Mouse (Mus musculus) brain, embryonic 14.5 days (tissue): ENCODE data around the gene Actr1a. TPM values are rescaled to one million over a fixed set of nuclear protein-coding genes. Genes with fewer than 3 reads are reported as not detected.

Experiments used
- DNase-seq: peaks from one replicate; pipeline ENCODE4 v3.0.0-alpha.2; 2011; ENCODE audit warnings: low read depth
- CTCF ChIP-seq: fragments of 200-500 bp; IDR thresholded peaks from 2 replicates; pipeline ENCODE4 v1.5.1; 2012; ENCODE audit warnings: inconsistent platforms, mild to moderate bottlenecking, moderate library complexity, borderline replicate concordance; ENCODE audit not compliant: insufficient read depth, insufficient read length; ENCODE audit errors: extremely low read depth
- POLR2A ChIP-seq: fragments of 200-500 bp; IDR thresholded peaks from 2 replicates; pipeline ENCODE4 v1.6.1; 2012; ENCODE audit warnings: mild to moderate bottlenecking, inconsistent platforms, borderline replicate concordance; ENCODE audit not compliant: poor library complexity, insufficient read depth, insufficient read length, severe bottlenecking; ENCODE audit errors: extremely low read depth
- polyA plus RNA-seq: library from polyadenylated mRNA; depleted of rRNA; stranded (reverse); fragments of >200 nt; gene quantifications from 2 replicates; pipeline ENCODE4 v1.2.3, GENCODE M21; 2012

Actr1a gene
- polyA plus RNA-seq, 1 experiment = 264 TPM

DNA sequence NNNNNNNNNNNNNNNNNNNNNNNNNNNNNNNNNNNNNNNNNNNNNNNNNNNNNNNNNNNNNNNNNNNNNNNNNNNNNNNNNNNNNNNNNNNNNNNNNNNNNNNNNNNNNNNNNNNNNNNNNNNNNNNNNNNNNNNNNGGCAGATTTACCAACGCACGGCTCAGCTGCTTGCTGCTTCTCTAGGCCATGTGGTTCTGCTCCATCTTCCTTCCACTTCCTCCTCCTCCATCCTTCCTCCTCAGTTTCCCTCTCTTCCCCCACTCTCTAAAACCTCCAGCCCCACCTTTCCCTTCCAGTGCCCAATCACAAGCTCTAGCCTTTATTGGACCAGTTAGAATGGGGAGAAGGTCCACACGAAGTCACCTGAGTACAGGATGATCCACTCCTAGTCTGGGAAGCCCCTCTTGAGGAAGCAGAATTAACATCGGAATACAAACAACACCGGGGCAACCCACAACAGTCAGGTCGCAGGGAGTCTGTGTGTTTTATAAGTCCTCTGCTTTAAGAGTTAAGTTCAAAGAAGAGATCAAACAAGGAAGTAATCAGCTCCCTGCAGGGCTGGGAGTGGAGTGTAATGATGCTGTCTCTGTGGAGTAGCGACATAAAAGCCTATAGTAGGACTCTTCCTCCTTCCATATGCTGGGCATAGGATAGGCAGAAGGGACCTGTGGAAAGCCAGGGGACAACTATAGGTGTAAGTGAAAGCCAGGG lies 50.7 kb downstream of the Actr1a start:
- DNase-seq = no peak
- TF ChIP-seq POLR2A (no peak), CTCF (no peak)

DNA sequence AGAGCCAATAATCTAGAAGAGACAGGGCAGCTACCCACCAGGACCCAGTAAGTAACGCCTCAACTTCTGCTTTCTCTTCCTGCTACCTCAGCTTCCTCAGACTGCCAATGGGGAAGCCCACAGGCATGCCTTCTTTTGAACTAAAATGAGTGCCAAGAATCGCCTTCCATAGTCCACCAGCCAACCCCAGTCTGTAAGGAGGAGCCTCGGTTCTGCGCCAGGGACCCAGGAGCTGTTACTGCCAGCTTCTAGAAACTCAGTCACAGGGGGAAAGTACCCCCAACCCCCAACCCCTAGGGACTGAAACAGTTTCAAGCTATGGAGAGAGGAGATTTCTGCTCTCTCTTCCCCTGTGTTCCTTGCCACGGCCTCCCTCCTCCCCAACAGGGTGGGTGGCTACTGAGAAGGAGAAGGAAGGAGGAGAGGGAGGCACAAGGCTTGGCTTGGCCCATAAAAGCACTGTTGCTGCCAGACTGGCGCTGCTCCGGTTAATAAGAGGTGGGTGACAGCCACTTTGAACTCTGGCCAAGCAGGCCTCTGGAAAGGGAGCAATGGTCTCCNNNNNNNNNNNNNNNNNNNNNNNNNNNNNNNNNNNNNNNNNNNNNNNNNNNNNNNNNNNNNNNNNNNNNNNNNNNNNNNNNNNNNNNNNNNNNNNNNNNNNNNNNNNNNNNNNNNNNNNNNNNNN lies 56.1 kb downstream of the Actr1a start:
- TF ChIP-seq POLR2A (no peak), CTCF (no peak)
- peak; percentile 84 for DNase-seq

DNA sequence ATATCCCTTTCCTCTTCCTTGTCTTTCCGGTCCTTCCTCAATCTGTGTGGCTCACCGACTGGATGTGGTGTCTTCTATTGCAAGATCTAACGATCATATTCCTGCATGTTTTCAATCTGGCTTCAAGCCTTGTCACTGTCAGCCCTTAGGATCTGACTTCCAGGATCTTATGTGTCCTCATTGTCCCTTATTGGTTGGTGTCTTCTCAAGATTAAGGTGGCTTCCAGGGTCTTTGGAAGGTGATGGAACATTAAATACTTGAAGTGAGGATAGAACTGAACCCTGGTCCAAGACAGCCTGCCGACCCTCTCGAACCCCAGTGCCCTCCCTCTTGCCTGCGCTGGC lies 56.6 kb downstream of the Actr1a start:
- TF ChIP-seq POLR2A (no peak), CTCF (no peak)
- no peak for DNase-seq

DNA sequence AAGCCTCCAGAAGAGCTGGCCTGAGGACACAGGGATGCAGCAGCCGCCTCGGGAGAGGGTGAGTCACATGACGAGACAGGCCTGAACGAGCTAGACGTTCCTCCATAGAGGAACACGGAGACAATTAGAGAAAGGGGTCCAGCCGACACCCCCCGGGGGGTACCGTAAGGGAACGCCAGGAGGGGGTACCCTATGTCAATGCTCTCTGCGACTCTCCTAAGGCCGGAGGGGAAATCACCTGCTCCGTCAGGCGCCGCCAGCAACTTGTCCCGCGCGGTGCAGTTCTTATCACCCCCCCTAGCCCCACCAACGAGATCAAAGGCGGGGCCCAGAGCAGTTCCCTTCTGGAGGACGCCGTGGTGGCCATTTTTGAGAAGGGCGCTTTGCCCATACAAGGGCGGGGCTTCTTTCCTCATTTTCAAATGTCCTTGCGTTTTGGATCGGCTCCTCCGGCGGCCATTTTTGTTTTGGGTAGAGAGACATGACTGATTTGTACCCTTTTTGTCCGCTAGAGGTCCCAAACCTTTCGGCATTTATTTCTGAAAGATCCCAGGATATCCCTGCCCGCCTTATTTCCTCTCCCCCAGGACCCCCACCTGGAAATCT lies 57.1 kb downstream of the Actr1a start, which contains the start of gene Cuedc2:
Gene Cuedc2 (minus strand): TSS at position 372 of the 606 bp plus-strand sequence.
- DNase-seq = peak; percentile 99
- TF ChIP-seq CTCF (peak; percentile 63), POLR2A (peak; percentile 35; the same call in 1 of the 2 replicates)

DNA sequence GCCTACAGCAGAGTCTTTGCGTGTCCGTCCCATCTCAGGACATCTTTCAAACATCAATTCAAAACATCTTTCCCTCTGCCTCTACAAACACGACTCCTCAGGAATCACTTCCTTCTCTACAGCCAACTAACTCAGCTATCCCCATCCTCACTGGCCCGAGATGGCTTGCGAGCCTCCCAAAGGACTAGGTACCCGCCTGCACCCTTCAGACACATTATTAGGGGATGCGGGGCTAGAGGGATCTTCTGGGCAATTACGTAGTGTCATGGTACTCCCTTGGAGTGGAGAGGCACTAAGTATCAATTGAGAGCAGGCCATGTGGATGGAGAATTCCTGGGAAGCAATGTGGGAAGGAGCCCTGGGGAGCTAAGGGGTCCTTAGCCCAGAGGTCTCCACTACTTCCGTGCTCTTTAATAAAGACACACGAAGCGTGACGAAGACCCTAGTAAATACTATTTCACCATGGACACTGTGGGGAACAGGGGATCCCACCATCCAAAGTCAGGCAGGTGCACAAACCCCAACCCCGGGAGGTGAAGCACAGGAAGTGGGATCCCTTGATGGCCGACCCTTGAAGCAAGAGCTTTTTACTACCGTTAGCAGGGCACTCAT lies 57.7 kb downstream of the Actr1a start:
- TF ChIP-seq CTCF (no peak), POLR2A (no peak)
- no peak for DNase-seq

DNA sequence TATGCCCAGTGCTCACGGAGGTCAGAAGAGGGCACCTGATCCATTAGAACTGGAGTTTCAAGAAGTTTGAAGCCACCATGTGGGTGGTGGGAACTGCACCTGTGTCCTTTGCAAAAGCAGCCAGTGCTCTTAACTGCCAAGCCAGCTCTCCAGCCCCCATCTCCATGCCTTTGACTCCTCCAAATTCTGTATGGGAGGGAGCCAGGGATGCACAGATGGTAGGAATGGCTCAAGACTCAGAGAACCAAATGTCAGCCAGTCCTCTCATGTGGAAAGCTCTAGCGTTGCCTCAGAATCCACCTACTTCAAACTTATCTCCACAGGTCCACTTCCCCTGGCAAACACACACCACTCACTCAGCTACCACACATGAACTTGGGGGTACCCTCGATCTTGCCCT lies 61.6 kb downstream of the Actr1a start:
- TF ChIP-seq POLR2A (no peak), CTCF (no peak)
- DNase-seq = no peak

DNA sequence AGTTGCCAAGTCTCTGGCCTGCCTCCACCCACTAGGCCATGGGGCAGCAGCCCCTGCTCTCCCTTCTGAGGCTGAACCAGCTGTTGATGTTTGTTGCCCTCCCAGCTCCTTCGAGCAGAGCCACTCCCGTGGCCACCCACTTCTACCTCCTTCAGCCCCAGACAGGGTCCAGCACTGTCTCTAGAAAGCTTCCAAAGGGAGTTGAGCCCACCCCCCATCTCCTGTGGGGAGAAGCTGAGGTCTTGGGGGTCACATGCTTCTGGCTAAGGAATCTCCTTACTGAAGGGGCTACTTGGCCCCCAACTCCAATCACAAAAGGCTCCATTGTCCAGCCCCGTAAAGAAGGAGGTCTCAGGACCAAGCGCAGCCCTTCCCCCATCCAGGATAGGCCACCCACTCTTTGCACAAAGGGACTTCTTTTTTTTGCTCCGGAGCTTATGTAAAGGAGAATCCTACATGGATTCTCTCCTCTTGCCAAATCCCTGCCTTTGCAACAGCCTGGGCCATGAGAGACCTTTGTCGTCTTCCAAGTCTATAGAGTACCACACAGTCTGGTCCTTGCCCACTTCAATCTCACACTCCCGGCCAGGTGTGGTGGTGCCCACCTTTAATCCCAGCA lies 62.7 kb downstream of the Actr1a start:
- no peak for TF ChIP-seq CTCF
- no peak for TF ChIP-seq POLR2A
- no peak for DNase-seq

DNA sequence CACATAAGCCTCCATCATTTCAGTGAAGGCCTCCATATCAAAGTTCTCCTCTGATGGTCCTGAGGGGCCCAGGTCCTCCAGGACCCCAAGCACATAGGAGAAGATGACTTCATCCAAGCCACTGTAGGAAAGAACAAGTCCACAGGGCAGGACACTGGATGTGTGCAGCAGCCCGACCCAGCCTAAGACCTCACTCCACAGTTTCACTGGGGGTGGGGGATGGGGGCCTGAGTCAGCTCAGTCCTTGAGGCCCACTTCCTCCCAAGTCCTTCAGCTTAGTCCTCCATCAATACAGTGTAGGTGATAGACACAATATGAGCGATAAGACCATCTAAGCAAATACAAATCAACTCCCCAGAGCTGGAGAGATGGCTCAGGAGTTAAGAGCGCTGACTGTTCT lies 63.6 kb downstream of the Actr1a start:
- no peak for DNase-seq
- TF ChIP-seq POLR2A (no peak), CTCF (no peak)

DNA sequence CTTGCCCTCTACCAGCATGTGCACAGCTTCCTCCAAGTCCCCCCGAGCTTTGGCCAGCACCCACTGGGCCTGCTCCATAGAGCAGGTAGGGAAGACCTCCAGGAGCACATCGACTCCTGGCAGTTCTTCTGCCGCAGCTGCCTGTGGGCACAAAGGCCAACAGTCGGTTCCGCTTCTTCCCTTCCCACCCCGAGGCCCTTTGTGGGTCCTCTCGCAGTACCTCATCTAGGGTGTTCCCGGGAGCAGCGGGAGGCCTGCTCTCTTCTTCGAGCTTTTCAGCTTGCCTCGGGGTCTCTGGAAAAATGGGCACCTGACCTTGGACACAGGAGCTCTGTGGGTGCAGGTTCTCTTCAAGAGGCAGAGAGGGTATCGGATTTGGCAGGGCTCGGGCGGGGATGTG lies 64.2 kb downstream of the Actr1a start:
- DNase-seq = no peak
- TF ChIP-seq CTCF (no peak), POLR2A (no peak)

DNA sequence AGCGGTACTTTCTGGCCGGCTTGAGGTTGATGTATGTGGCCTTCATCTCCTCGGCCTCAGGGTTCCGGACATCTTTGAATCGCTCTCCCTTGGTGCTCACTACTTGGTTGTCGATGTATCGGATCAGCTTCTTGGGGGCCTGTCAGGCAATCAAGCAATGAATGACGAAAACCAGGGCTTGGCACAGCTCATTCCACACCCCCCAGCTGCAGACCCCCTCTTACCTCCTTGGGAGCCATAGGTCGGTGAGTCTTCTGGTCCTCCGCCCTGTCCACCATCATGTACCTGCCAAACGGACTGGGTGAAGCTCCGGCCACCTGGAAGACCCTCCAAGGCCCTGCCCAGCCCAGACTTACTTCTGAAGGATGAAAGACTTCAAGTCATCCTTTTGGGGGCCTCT lies 64.9 kb downstream of the Actr1a start:
- DNase-seq = no peak
- TF ChIP-seq POLR2A = no peak
- no peak for TF ChIP-seq CTCF

DNA sequence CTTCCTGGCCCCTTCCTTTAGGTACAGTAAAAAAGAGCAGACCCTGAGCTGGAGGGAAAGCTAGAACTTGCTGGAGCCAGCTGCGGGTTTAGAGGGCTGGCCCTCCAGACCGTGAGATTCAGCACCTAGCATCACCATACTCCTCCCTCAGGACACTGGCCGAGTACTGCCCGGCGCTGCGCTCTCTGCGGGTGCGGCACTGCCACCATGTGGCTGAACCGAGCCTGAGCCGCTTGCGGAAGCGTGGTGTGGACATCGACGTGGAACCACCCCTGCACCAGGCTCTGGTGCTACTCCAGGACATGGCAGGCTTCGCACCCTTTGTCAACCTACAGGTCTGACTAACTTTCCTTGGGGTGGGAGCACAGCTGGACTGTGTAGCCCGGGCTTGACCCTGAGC lies 65.6 kb downstream of the Actr1a start:
- no peak for TF ChIP-seq POLR2A
- peak; percentile 82 for TF ChIP-seq CTCF
- DNase-seq = peak; percentile 79
